Mouse (Mus musculus) c-Kit-positive CD71-negative TER-119-negative erythroid progenitor cells, embryonic 14.5 days (primary cell): ENCODE data around the gene Thop1.
"Not testable (repeated sequence)": the region's sequence is repeated elsewhere in the genome, so short reads cannot be mapped to it uniquely, and the experiment has no call there.

Source experiments
- DNase-seq: peaks from one replicate; pipeline ENCODE4 v3.0.0-alpha.2; 2013; ENCODE audit warnings: low read depth

Thop1 gene

GRCm38 (mm10) chr10:81069836-81070235 is at the start of gene Thop1:
Gene Thop1, plus strand, starts transcription at chr10:81070035.
- DNase-seq: peak; percentile 99

GRCm38 (mm10) chr10:81020207-81020606 is 49.6 kb upstream of the Thop1 start:
- DNase-seq: no peak

- no peak for DNase-seq
Measured at GRCm38 (mm10) chr10:81021547-81022110, 48.2 kb upstream of the Thop1 start.

- no peak for DNase-seq
Measured at GRCm38 (mm10) chr10:81022744-81023143, 47.1 kb upstream of the Thop1 start.

- no peak for DNase-seq
Measured at GRCm38 (mm10) chr10:81024346-81024937, 45.4 kb upstream of the Thop1 start.

GRCm38 (mm10) chr10:81025047-81025621 is 44.7 kb upstream of the Thop1 start:
- DNase-seq: no peak

GRCm38 (mm10) chr10:81025639-81026275 is 44.1 kb upstream of the Thop1 start, which contains the start of gene Diras1:
Gene Diras1, minus strand, starts transcription at chr10:81025662.
- no peak for DNase-seq

- DNase-seq: no peak
Measured at GRCm38 (mm10) chr10:81026857-81027256, 43.0 kb upstream of the Thop1 start.

- no peak for DNase-seq
Measured at GRCm38 (mm10) chr10:81027331-81027730, 42.5 kb upstream of the Thop1 start.

- no peak for DNase-seq
Measured at GRCm38 (mm10) chr10:81028219-81028618, 41.6 kb upstream of the Thop1 start.

GRCm38 (mm10) chr10:81029031-81029430 is 40.8 kb upstream of the Thop1 start:
- DNase-seq: no peak

- DNase-seq: no peak
Measured at GRCm38 (mm10) chr10:81033586-81033985, 36.2 kb upstream of the Thop1 start.

GRCm38 (mm10) chr10:81036251-81036650 is 33.6 kb upstream of the Thop1 start:
- DNase-seq: peak; percentile 49

- DNase-seq: peak; percentile 99
Measured at GRCm38 (mm10) chr10:81036988-81037580, 32.8 kb upstream of the Thop1 start, which contains the start of gene Slc39a3. Gene Slc39a3, minus strand, starts transcription at chr10:81037426.

- peak; percentile 71 for DNase-seq
Measured at GRCm38 (mm10) chr10:81041458-81042175, 28.2 kb upstream of the Thop1 start.

- DNase-seq: not testable (repeated sequence)
Measured at GRCm38 (mm10) chr10:81045246-81045645, 24.6 kb upstream of the Thop1 start.

GRCm38 (mm10) chr10:81050645-81051044 is 19.2 kb upstream of the Thop1 start:
- no peak for DNase-seq

- no peak for DNase-seq
Measured at GRCm38 (mm10) chr10:81051133-81051532, 18.7 kb upstream of the Thop1 start.

- no peak for DNase-seq
Measured at GRCm38 (mm10) chr10:81052577-81052976, 17.3 kb upstream of the Thop1 start.

GRCm38 (mm10) chr10:81055169-81055568 is 14.7 kb upstream of the Thop1 start:
- no peak for DNase-seq

- DNase-seq: not testable (repeated sequence)
Measured at GRCm38 (mm10) chr10:81055802-81056340, 14.0 kb upstream of the Thop1 start.
